Mouse (Mus musculus) brain, adult 2 months (tissue): ENCODE data around the gene Ep300.

Experiments used
- DNase-seq: peaks from one replicate; pipeline ENCODE4 v3.0.0; 2011; ENCODE audit warnings: low read depth, low spot score

The Ep300 gene

GRCm38 (mm10) chr15:81584913-81585745 is at the start of gene Ep300:
Ep300 (plus strand) TSS chr15:81585351.
- DNase-seq, result peak; percentile 99

GRCm38 (mm10) chr15:81535881-81536351 is 49.2 kb upstream of the Ep300 start:
- peak; percentile 91 for DNase-seq

GRCm38 (mm10) chr15:81538149-81538548 is 47.0 kb upstream of the Ep300 start:
- DNase-seq, result no peak

GRCm38 (mm10) chr15:81539560-81539959 is 45.6 kb upstream of the Ep300 start:
- DNase-seq, result no peak

GRCm38 (mm10) chr15:81544916-81545315 is 40.2 kb upstream of the Ep300 start:
- DNase-seq, result no peak

- no peak for DNase-seq
These were observed 39.6 kb upstream of the Ep300 start for GRCm38 (mm10) chr15:81545387-81546176.

- no peak for DNase-seq
These were observed 31.7 kb upstream of the Ep300 start for GRCm38 (mm10) chr15:81553455-81553854.

- no peak for DNase-seq
These were observed 30.4 kb upstream of the Ep300 start for GRCm38 (mm10) chr15:81554558-81555297.

GRCm38 (mm10) chr15:81555986-81556385 is 29.2 kb upstream of the Ep300 start:
- DNase-seq, result no peak

- DNase-seq, result no peak
These were observed 23.6 kb upstream of the Ep300 start for GRCm38 (mm10) chr15:81561501-81561900.

GRCm38 (mm10) chr15:81561996-81562395 is 23.2 kb upstream of the Ep300 start:
- DNase-seq, result no peak

GRCm38 (mm10) chr15:81562491-81563488 is 22.4 kb upstream of the Ep300 start:
- no peak for DNase-seq

- peak; percentile 8 for DNase-seq
These were observed 17.1 kb upstream of the Ep300 start for GRCm38 (mm10) chr15:81568093-81568492.

- DNase-seq, result peak; percentile 11
These were observed 16.6 kb upstream of the Ep300 start for GRCm38 (mm10) chr15:81568592-81568991.

- peak; percentile 79 for DNase-seq
These were observed 8.2 kb upstream of the Ep300 start for GRCm38 (mm10) chr15:81576961-81577360.

- no peak for DNase-seq
These were observed 7.4 kb upstream of the Ep300 start for GRCm38 (mm10) chr15:81577743-81578165.

GRCm38 (mm10) chr15:81584466-81584865 is 685 bp upstream of the Ep300 start:
- DNase-seq, result no peak

GRCm38 (mm10) chr15:81585746-81586461 is 753 bp downstream of the Ep300 start:
- peak; percentile 94 for DNase-seq

GRCm38 (mm10) chr15:81586466-81586865 is 1.3 kb downstream of the Ep300 start:
- DNase-seq, result peak; percentile 54

GRCm38 (mm10) chr15:81587686-81588085 is 2.5 kb downstream of the Ep300 start:
- DNase-seq, result peak; percentile 15
